Mouse (Mus musculus) kidney, adult 2 months (tissue): ENCODE results near the gene Krtap17-1. TPM values are rescaled to one million over a fixed set of nuclear protein-coding genes. Genes with fewer than 3 reads are reported as not detected.

ENCODE experiments used
- DNase-seq: peaks from one replicate; pipeline ENCODE4 v3.0.0; 2021
- H3K27ac ChIP-seq: fragments of 200-500 bp; 2 replicates; pipeline ENCODE4 v1.5.1; 2012; ENCODE audit warnings: low read depth, low read length, control low read depth, inconsistent platforms; ENCODE audit not compliant: insufficient read depth
- H3K27me3 ChIP-seq: fragments of 200-500 bp; replicated peaks from 2 replicates; pipeline ENCODE4 v1.6.1; 2012; ENCODE audit warnings: mild to moderate bottlenecking, moderate library complexity, low read length, inconsistent platforms; ENCODE audit not compliant: control insufficient read depth, insufficient read depth
- H3K36me3 ChIP-seq: fragments of 200-500 bp; 2 replicates; pipeline ENCODE4 v1.6.1; 2012; ENCODE audit warnings: mild to moderate bottlenecking, moderate library complexity, low read length, inconsistent platforms; ENCODE audit not compliant: control insufficient read depth, insufficient read depth
- H3K4me1 ChIP-seq: fragments of 200-500 bp; 2 replicates; pipeline ENCODE4 v1.6.1; 2011; ENCODE audit warnings: low read length; ENCODE audit not compliant: control insufficient read depth, insufficient read depth
- H3K4me3 ChIP-seq: fragments of 200-500 bp; 2 replicates; pipeline ENCODE4 v1.5.1; 2011; ENCODE audit warnings: mild to moderate bottlenecking, low read depth, low read length, control low read depth; ENCODE audit not compliant: insufficient read depth
- CTCF ChIP-seq: fragments of 200-500 bp; conservative IDR thresholded peaks from 2 replicates; pipeline ENCODE4 v1.5.1; 2011; ENCODE audit warnings: low read depth, mild to moderate bottlenecking, control low read depth, low read length, moderate library complexity, mixed read lengths; ENCODE audit not compliant: insufficient read depth, insufficient read length
- POLR2A ChIP-seq: fragments of 200-500 bp; IDR thresholded peaks from one replicate; pipeline ENCODE4 v1.6.1; 2011; ENCODE audit warnings: low read depth, low read length, control low read depth
- WGBS: fragments of 180-500 bp; shearing (Covaris S2); methylation state at CpG from one replicate; pipeline ENCODE4 v1.1.7; 2018; 5-methylcytosine and 5-hydroxymethylcytosine counted together
- polyA plus RNA-seq: library from polyadenylated mRNA; depleted of rRNA; stranded (reverse); fragments of >200 nt; gene quantifications from 2 replicates; pipeline ENCODE4 v1.2.3, GENCODE M21; 2012

The Krtap17-1 gene
- polyA plus RNA-seq, 1 experiment, result not detected

DNA sequence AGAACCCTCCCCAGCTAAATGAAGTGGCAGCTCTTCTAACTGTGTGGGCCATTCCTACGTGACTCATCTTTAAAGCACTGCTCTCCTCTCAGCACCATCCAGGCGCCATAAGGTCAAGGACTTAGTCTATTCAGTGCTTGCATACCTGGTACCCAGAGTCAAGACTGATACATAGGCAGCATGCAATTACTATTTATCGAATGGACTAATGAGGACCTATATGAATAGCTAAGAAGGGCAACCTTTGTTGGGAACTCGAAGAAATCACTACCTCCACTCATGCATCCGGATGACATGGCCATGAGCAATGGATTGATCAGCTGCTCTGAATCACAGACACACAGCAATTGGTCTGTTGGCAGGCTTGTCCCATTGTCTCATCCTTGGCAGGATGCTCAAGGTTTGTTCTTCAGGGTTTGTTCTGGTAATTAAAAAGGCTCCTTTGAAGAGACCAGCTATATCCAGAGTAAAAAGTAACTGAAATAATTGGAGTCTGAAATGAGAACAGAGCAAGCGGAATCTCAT is 3.9 kb downstream of the Krtap17-1 start:
- Histone ChIP-seq H3K4me1 (no peaks in the 10 kb centered on the region), H3K27me3 (no peaks in the 10 kb centered on the region), H3K36me3 (no peaks in the 10 kb centered on the region), H3K27ac (no peak overlapping the region), H3K4me3 (no peak overlapping the region)
- TF ChIP-seq POLR2A (no peak), CTCF (no peak)
- WGBS, result 86% methylated on average over 6 of the region's 6 CpGs
- DNase-seq, result no peak

GRCm38 (mm10) chr11:99988530-99988929 is 5.3 kb downstream of the Krtap17-1 start:
- Histone ChIP-seq H3K4me1 (no peaks in the 10 kb centered on the region), H3K36me3 (no peaks in the 10 kb centered on the region), H3K27me3 (no peaks in the 10 kb centered on the region), H3K4me3 (no peak overlapping the region), H3K27ac (no peak overlapping the region)
- no peak for DNase-seq
- 92% methylated on average over 3 of the region's 3 CpGs for WGBS
- TF ChIP-seq CTCF, result no peak
- no peak for TF ChIP-seq POLR2A

DNA sequence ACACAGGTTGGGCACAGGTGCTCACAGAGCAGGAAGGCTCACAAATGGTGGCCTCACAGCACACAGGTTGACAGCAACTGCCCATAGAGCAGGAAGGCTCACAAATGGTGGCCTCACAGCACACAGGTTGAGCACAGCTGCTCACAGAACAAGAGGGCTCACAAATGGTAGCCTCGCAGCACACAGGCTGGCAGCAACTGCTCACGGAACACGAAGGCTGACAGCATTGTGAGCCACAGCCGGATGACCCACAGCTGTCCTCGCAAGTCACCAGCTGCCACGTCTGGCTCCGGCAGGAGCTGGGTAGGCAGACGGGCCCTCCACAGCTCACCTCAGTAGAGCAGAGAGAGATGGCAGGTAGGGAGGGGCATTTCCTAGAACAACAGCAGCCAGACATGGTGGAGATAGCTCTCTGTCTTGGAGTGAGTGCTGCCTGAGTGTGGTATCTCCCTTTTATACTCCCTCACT is 7.6 kb downstream of the Krtap17-1 start, which contains the start of gene Krtap16-1:
Krtap16-1 (minus strand) TSS at position 418 of the 468 bp plus-strand sequence.
- TF ChIP-seq CTCF, result no peak
- no peak for TF ChIP-seq POLR2A
- Histone ChIP-seq H3K4me1 (no peaks in the 10 kb centered on the region), H3K27ac (no peak within 1 kb of the TSS), H3K27me3 (no peaks in the 10 kb centered on the region), H3K36me3 (no peaks in the 10 kb centered on the region), H3K4me3 (no peak within 1 kb of the TSS)
- WGBS, result 60% methylated on average over 8 of the region's 8 CpGs
- DNase-seq, result no peak

DNA sequence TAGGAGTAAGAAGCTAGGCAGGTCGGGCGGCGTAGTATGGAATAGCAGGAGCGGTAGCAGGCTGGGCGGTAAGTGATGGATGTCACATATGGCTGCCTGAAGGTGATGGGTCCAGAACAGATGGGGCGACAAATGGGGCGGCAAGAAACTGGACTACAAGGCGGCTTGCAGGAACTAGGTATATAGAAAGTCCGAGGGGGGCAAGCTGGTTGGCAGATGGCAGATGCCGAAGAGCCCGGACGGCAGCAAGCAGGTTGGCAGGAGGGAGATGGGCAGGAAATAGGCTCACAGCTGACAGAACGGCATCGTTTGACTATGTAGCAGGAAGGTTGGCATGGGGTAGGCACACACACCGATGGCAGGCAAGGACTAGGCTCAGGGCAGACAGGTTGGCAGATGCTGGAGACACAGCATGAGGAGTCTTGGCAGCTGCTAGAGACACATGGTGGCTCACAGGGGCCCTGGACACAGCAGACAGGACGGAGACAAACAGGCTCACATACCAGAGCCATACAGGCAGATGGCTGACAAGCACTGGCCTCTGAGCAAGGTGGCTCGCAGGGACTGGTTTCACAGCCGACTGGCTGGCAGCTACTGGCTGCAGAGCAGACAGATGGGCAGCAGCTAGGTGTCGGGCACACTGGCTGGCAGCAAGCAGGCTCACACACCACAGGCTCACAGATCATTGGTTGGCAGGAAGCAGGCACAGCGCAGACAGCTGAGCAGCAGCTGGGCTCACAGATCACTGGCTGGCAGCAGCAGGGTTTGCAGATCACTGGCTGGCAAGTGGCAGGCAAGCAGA is 8.3 kb downstream of the Krtap17-1 start:
- Histone ChIP-seq H3K4me1 (no peaks in the 10 kb centered on the region), H3K36me3 (no peaks in the 10 kb centered on the region), H3K27ac (no peak overlapping the region), H3K27me3 (no peaks in the 10 kb centered on the region), H3K4me3 (no peak overlapping the region)
- DNase-seq, result no peak
- WGBS, result 64% methylated on average over 20 of the region's 20 CpGs
- no peak for TF ChIP-seq POLR2A
- TF ChIP-seq CTCF, result no peak

DNA sequence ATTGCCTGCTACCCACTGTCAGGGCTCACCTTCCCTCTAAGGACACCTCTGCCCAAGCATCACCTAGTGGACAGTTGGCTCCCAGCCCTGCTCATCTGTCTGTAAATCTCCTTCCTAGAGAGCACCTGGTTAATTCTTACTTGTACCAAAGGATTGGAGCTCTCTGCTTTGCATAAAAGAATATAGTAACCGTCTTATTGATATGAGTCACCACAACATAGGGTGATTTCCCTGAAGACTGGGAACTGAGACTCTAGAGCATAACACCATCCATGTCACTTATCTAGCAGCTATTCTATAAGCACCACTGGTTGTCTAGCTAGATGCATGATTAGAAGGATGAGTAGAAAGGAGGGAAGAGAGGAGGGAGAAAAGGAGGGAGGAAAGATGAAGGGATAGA is 10.4 kb downstream of the Krtap17-1 start:
- no peaks in the 10 kb centered on the region for H3K4me1 ChIP-seq
- DNase-seq, result no peak
- WGBS, result 85% methylated on average over 1 of the region's 1 CpGs
- no peak for TF ChIP-seq POLR2A
- no peak for TF ChIP-seq CTCF
- no peaks in the 10 kb centered on the region for H3K27me3 ChIP-seq
- H3K36me3 ChIP-seq, result no peaks in the 10 kb centered on the region
- H3K4me3 ChIP-seq, result no peak overlapping the region
- no peak overlapping the region for H3K27ac ChIP-seq

GRCm38 (mm10) chr11:99982731-99983130 is 11.1 kb downstream of the Krtap17-1 start:
- Histone ChIP-seq H3K4me3 (no peak overlapping the region), H3K4me1 (no peaks in the 10 kb centered on the region), H3K36me3 (no peaks in the 10 kb centered on the region), H3K27ac (no peak overlapping the region), H3K27me3 (no peaks in the 10 kb centered on the region)
- 82% methylated on average over 9 of the region's 9 CpGs for WGBS
- no peak for TF ChIP-seq CTCF
- no peak for TF ChIP-seq POLR2A
- no peak for DNase-seq

- TF ChIP-seq POLR2A, result no peak
- Histone ChIP-seq H3K27ac (no peak within 1 kb of the TSS), H3K27me3 (no peaks in the 10 kb centered on the region), H3K4me1 (no peaks in the 10 kb centered on the region), H3K4me3 (no peak within 1 kb of the TSS), H3K36me3 (no peaks in the 10 kb centered on the region)
- 61% methylated on average over 5 of the region's 5 CpGs for WGBS
- no peak for DNase-seq
Observed at GRCm38 (mm10) chr11:99978953-99979352, 14.8 kb downstream of the Krtap17-1 start, which contains the start of gene Krtap29-1. TSS of gene Krtap29-1 (minus strand) at chr11:99979053.
